Mouse (Mus musculus) heart, postnatal 0 days (tissue): Measurements from ENCODE around the gene Slc25a33.

ENCODE experiments used
- CTCF ChIP-seq: IDR thresholded peaks from 2 replicates; pipeline ENCODE4 v1.5.1; 2016; ENCODE audit warnings: antibody characterized with exemption, control low read depth, low read depth
- EP300 ChIP-seq: IDR thresholded peaks from 2 replicates; pipeline ENCODE4 v1.6.1; 2016; ENCODE audit warnings: antibody characterized with exemption, low read depth

DNA sequence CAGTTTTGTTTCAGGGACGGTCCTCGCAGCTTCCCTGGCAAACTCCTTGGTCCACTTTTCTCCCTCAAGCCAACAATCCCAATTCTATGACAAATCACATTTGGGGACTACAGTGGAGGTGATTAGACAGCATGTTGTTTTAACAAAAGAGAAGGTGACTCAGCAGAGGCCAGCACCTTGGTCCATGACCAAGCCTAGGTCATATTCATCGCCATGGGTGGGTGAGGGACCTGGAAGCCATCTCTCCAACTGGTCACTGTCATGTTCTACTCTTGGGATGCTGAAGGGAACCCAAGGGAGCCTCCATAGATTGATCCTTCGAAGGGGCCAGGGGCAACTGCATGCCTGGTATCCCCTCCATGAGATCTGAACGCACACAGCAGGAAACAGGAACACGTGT is 39.8 kb downstream of the Slc25a33 start:
- TF ChIP-seq CTCF (no peak), EP300 (no peak)
